Mouse (Mus musculus): ENCODE measurements around the gene Hs3st6.

GRCm38 (mm10) chr17:24738238-24738637 is 14.6 kb upstream of the Hs3st6 start:
- no peak for TF ChIP-seq CTCF (IDR thresholded peaks at IDR 0.05; ENCODE audit: insufficient read depth, low read depth, low read length)
- no peak for TF ChIP-seq POLR2A (IDR thresholded peaks at IDR 0.05; ENCODE audit: insufficient read depth, low read depth, low read length)
